Mouse (Mus musculus) MEL (cell line): ENCODE results near the gene Sc5d. TPM values are rescaled to one million over a fixed set of nuclear protein-coding genes. Genes with fewer than 3 reads are reported as not detected.

Experiments used
- DNase-seq: peaks from one replicate; pipeline ENCODE4 v3.0.0; 2011; ENCODE audit warnings: low read depth, low spot score
- H3K27ac ChIP-seq: 2 replicates; pipeline ENCODE4 v1.5.1; 2012; ENCODE audit warnings: low read depth, mild to moderate bottlenecking, control low read depth, low read length, moderate library complexity; ENCODE audit not compliant: control insufficient read depth
- H3K27me3 ChIP-seq, 2 experiments: fragments of 150-350 bp in 1 of 2; sonication (generic) in 1 of 2; 2 replicates each; pipeline ENCODE4 v1.6.1; 2012; ENCODE audit warnings: low read length in 2 of 2, mild to moderate bottlenecking in 2 of 2, improper control_type of control experiment in 1 of 2, moderate library complexity in 1 of 2; ENCODE audit not compliant: insufficient read depth in 2 of 2, control insufficient read depth in 1 of 2
- H3K36me3 ChIP-seq, 2 experiments: 2 replicates each; pipeline ENCODE4 v1.6.1; 2012 to 2014; ENCODE audit warnings: low read length in 2 of 2, improper control_type of control experiment in 1 of 2, inconsistent platforms in 1 of 2, mild to moderate bottlenecking in 1 of 2; ENCODE audit not compliant: insufficient read depth in 2 of 2, control insufficient read depth in 1 of 2
- H3K4me1 ChIP-seq, 2 experiments: fragments of 150-350 bp in 1 of 2; sonication (generic) in 1 of 2; 2 replicates each; pipeline ENCODE4 v1.6.1; 2012; ENCODE audit warnings: low read length in 2 of 2, improper control_type of control experiment in 1 of 2, mild to moderate bottlenecking in 1 of 2; ENCODE audit not compliant: insufficient read depth in 2 of 2, control insufficient read depth in 1 of 2
- H3K4me3 ChIP-seq, 2 experiments: fragments of 150-350 bp in 1 of 2; sonication (generic) in 1 of 2; 2 replicates each; pipeline ENCODE4 v1.5.1; 2012; ENCODE audit warnings: low read depth in 2 of 2, low read length in 2 of 2, mild to moderate bottlenecking in 2 of 2, moderate library complexity in 2 of 2, control low read depth in 1 of 2, improper control_type of control experiment in 1 of 2; ENCODE audit not compliant: control insufficient read depth in 1 of 2, insufficient read depth in 1 of 2
- H3K79me2 ChIP-seq: 2 replicates; pipeline ENCODE4 v1.6.1; 2012; ENCODE audit warnings: mild to moderate bottlenecking, low read length, moderate library complexity; ENCODE audit not compliant: control insufficient read depth, poor library complexity, insufficient read depth
- H3K9ac ChIP-seq: 2 replicates; pipeline ENCODE4 v1.6.1; 2012; ENCODE audit warnings: low read depth, mild to moderate bottlenecking, control low read depth, low read length, moderate library complexity; ENCODE audit not compliant: control insufficient read depth, poor library complexity, severe bottlenecking
- H3K9me3 ChIP-seq: fragments of 150-350 bp; sonication (generic); replicated peaks from 2 replicates; pipeline ENCODE4 v1.6.1; 2012; ENCODE audit warnings: mild to moderate bottlenecking, low read length, improper control_type of control experiment, moderate library complexity; ENCODE audit not compliant: insufficient read depth
- BHLHE40 ChIP-seq: IDR thresholded peaks from 2 replicates; pipeline ENCODE4 v1.6.1; 2012; ENCODE audit warnings: low read depth, mild to moderate bottlenecking, inconsistent platforms, low read length, improper control_type of control experiment, borderline replicate concordance
- CHD1 ChIP-seq: IDR thresholded peaks from 2 replicates; pipeline ENCODE4 v1.6.1; 2012; ENCODE audit warnings: low read depth, mild to moderate bottlenecking, inconsistent platforms, low read length, improper control_type of control experiment
- E2F4 ChIP-seq: IDR thresholded peaks from 2 replicates; pipeline ENCODE4 v1.6.1; 2011; ENCODE audit warnings: low read depth, low read length, improper control_type of control experiment, borderline replicate concordance
- EP300 ChIP-seq, 2 experiments: IDR thresholded peaks; 2 replicates each; pipeline ENCODE4 v1.6.1; 2011; ENCODE audit warnings: improper control_type of control experiment in 2 of 2, low read length in 2 of 2, low read depth in 1 of 2, mild to moderate bottlenecking in 1 of 2
- ETS1 ChIP-seq: IDR thresholded peaks from 2 replicates; pipeline ENCODE4 v1.6.1; 2012; ENCODE audit warnings: low read depth, mild to moderate bottlenecking, inconsistent platforms, low read length, improper control_type of control experiment, moderate library complexity
- GATA1 ChIP-seq: IDR thresholded peaks from 2 replicates; pipeline ENCODE4 v1.6.1; 2011; ENCODE audit warnings: low read depth, low read length, improper control_type of control experiment
- HCFC1 ChIP-seq: IDR thresholded peaks from 2 replicates; pipeline ENCODE4 v1.6.1; 2012; ENCODE audit warnings: low read depth, mild to moderate bottlenecking, inconsistent platforms, low read length, improper control_type of control experiment, moderate library complexity
- KAT2A ChIP-seq: conservative IDR thresholded peaks from 2 replicates; pipeline ENCODE4 v1.6.1; 2012; ENCODE audit warnings: low read depth, low read length, improper control_type of control experiment, inconsistent platforms
- MAX ChIP-seq: IDR thresholded peaks from 2 replicates; pipeline ENCODE4 v1.6.1; 2011; ENCODE audit warnings: low read length, improper control_type of control experiment
- MEF2A ChIP-seq: IDR thresholded peaks from 2 replicates; pipeline ENCODE4 v1.6.1; 2014; ENCODE audit warnings: low read depth, mild to moderate bottlenecking, inconsistent platforms, low read length, improper control_type of control experiment; ENCODE audit not compliant: poor library complexity, insufficient replicate concordance, severe bottlenecking; ENCODE audit errors: extremely low read depth
- MXI1 ChIP-seq: IDR thresholded peaks from 2 replicates; pipeline ENCODE4 v1.6.1; 2011; ENCODE audit warnings: mild to moderate bottlenecking, low read depth, low read length, improper control_type of control experiment
- MYB ChIP-seq: IDR thresholded peaks from 2 replicates; pipeline ENCODE4 v1.6.1; 2011; ENCODE audit warnings: mild to moderate bottlenecking, low read depth, low read length, improper control_type of control experiment
- MYC ChIP-seq: IDR thresholded peaks from 2 replicates; pipeline ENCODE4 v1.6.1; 2011; ENCODE audit warnings: low read depth, mild to moderate bottlenecking, low read length, improper control_type of control experiment, moderate library complexity
- POLR2A ChIP-seq, 2 experiments: IDR thresholded peaks; 2 replicates each; pipeline ENCODE4 v1.6.1; 2011 to 2012; ENCODE audit warnings: low read length in 2 of 2, mild to moderate bottlenecking in 2 of 2, control low read depth in 1 of 2, improper control_type of control experiment in 1 of 2, low read depth in 1 of 2, moderate library complexity in 1 of 2; ENCODE audit not compliant: control insufficient read depth in 1 of 2, insufficient read depth in 1 of 2, poor library complexity in 1 of 2
- POLR2AphosphoS2 ChIP-seq: IDR thresholded peaks from 2 replicates; pipeline ENCODE4 v1.6.1; 2011; ENCODE audit warnings: low read length, improper control_type of control experiment
- POLR2AphosphoS5 ChIP-seq: IDR thresholded peaks from 2 replicates; pipeline ENCODE4 v1.6.1; 2012; ENCODE audit warnings: low read depth, borderline replicate concordance, mild to moderate bottlenecking, inconsistent platforms, low read length, moderate library complexity, mixed read lengths
- SMC3 ChIP-seq: IDR thresholded peaks from 2 replicates; pipeline ENCODE4 v1.6.1; 2011; ENCODE audit warnings: low read depth, low read length, improper control_type of control experiment
- TAL1 ChIP-seq: IDR thresholded peaks from 2 replicates; pipeline ENCODE4 v1.6.1; 2012; ENCODE audit warnings: mild to moderate bottlenecking, inconsistent platforms, low read length, moderate library complexity, mixed read lengths
- TBP ChIP-seq: IDR thresholded peaks from 2 replicates; pipeline ENCODE4 v1.8.0; 2011; ENCODE audit warnings: low read depth, low read length, improper control_type of control experiment
- TCF12 ChIP-seq: IDR thresholded peaks from 2 replicates; pipeline ENCODE4 v1.6.1; 2014; ENCODE audit warnings: low read depth, mild to moderate bottlenecking, inconsistent platforms, low read length, improper control_type of control experiment, moderate library complexity
- UBTF ChIP-seq: IDR thresholded peaks from 2 replicates; pipeline ENCODE4 v1.6.1; 2012; ENCODE audit warnings: low read depth, mild to moderate bottlenecking, inconsistent platforms, low read length, improper control_type of control experiment, moderate library complexity, borderline replicate concordance; ENCODE audit not compliant: insufficient read depth
- USF1 ChIP-seq: IDR thresholded peaks from 2 replicates; pipeline ENCODE4 v1.6.1; 2014; ENCODE audit warnings: low read depth, mild to moderate bottlenecking, inconsistent platforms, low read length, improper control_type of control experiment, moderate library complexity
- ZC3H11A ChIP-seq: IDR thresholded peaks from 2 replicates; pipeline ENCODE4 v1.6.1; 2012; ENCODE audit warnings: low read depth, mild to moderate bottlenecking, inconsistent platforms, low read length, improper control_type of control experiment
- ZMIZ1 ChIP-seq: IDR thresholded peaks from 2 replicates; pipeline ENCODE4 v1.6.1; 2012; ENCODE audit warnings: low read depth, mild to moderate bottlenecking, inconsistent platforms, low read length, improper control_type of control experiment, moderate library complexity
- ZNF384 ChIP-seq: IDR thresholded peaks from 2 replicates; pipeline ENCODE4 v1.6.1; 2012; ENCODE audit warnings: low read depth, mild to moderate bottlenecking, inconsistent platforms, low read length, improper control_type of control experiment
- polyA plus RNA-seq, 2 experiments: library from polyadenylated mRNA; stranded (reverse) in 1 of 2; unstranded in 1 of 2; fragments of >175 nt in 1 of 2; fragments of >200 nt in 1 of 2; gene quantifications; 2 replicates each; pipeline versions ENCODE4 v1.2.1 to v1.2.4; 2012; ENCODE audit warnings: low replicate concordance in 2 of 2, low read depth in 1 of 2; ENCODE audit not compliant: insufficient read length in 2 of 2, insufficient read depth in 1 of 2, missing spikeins in 1 of 2
- total RNA-seq: library from RNA; depleted of rRNA; stranded (reverse); fragments of 300-350 nt; gene quantifications from 2 replicates; pipeline ENCODE4 v1.2.3, GENCODE M21; 2012

Gene Sc5d
- total and polyA plus RNA-seq, 3 experiments, result 17.9 to 24.2 TPM; not detected in 1

DNA sequence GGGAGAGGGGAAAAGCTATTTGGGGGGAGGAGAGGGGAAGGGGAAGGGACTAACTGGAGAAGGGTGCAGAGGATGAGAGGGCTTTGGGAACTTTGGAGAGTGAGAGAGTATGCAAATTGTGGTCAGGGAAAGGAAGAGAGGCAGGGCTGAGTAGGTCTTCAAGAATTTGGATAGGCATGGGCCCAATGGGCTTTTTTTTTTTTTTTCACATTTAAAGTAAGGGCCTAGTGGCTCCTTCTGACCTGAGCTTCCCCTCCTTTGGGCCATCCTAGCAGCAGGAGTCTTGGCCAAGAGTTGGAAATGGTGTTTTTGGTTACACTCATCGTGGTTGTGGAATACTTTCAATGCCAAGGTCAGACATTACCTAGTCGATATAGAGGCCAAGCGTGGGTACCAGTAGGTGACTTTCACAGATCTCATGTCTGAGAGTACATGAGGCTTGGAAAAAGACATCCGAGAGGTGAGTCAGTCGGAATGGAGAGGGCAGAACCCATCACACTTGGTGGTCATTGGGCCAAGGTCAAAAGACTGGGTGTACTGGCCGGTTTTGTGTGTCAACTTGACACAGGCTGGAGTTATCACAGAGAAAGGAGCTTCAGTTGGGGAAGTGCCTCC lies 9.7 kb upstream of the Sc5d start:
- Histone ChIP-seq H3K79me2 (no peaks in the 10 kb centered on the region), H3K27me3 (peaks cover 2 to 3% of the 10 kb centered on the region in 2 experiments), H3K27ac (no peak overlapping the region), H3K4me3 (no peak overlapping the region), H3K9ac (no peak overlapping the region), H3K4me1 (no peaks in the 10 kb centered on the region), H3K36me3 (no peaks in the 10 kb centered on the region), H3K9me3 (no peaks in the 10 kb centered on the region)
- no peak for DNase-seq
- no peak for TF ChIP-seq BHLHE40
- no peak for TF ChIP-seq TCF12
- TF ChIP-seq KAT2A, result no peak
- TF ChIP-seq ZMIZ1, result no peak
- TF ChIP-seq POLR2AphosphoS5, result no peak
- no peak for TF ChIP-seq MYC
- TF ChIP-seq POLR2AphosphoS2, result no peak
- no peak for TF ChIP-seq MAX
- TF ChIP-seq POLR2A (IDR thresholded peaks at IDR 0.05; ENCODE audit: control insufficient read depth in 1 of 2, insufficient read depth in 1 of 2, low read depth in 1 of 2, low read length in 2 of 2, poor library complexity in 1 of 2), result no peak
- TF ChIP-seq SMC3, result no peak
- TF ChIP-seq GATA1, result no peak
- no peak for TF ChIP-seq TBP
- TF ChIP-seq ETS1, result no peak
- TF ChIP-seq USF1, result no peak

DNA sequence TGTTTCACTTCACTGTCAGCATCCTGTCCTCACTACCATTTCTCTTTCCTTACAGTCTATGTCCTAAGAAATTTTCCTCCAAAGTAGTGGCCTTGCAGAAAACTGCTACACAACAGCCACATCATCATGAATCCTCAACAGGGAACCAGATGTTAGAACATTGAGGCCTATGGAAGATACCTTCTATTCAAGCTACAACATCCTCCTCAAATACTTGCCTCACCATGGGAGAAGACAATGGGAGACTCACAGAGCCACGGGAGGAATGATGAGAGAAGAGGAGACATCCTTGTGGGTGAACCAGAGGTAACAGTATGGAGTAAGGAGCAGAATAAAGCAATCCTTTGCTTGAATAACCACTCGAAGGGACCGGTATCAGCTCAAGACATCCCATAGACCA lies 9.1 kb upstream of the Sc5d start:
- Histone ChIP-seq H3K27ac (no peak overlapping the region), H3K4me3 (no peak overlapping the region), H3K4me1 (no peaks in the 10 kb centered on the region), H3K27me3 (peaks cover 2 to 3% of the 10 kb centered on the region in 2 experiments), H3K79me2 (no peaks in the 10 kb centered on the region), H3K36me3 (no peaks in the 10 kb centered on the region), H3K9ac (no peak overlapping the region), H3K9me3 (no peaks in the 10 kb centered on the region)
- no peak for DNase-seq
- TF ChIP-seq SMC3 (no peak), MXI1 (no peak), E2F4 (no peak), TCF12 (no peak)

DNA sequence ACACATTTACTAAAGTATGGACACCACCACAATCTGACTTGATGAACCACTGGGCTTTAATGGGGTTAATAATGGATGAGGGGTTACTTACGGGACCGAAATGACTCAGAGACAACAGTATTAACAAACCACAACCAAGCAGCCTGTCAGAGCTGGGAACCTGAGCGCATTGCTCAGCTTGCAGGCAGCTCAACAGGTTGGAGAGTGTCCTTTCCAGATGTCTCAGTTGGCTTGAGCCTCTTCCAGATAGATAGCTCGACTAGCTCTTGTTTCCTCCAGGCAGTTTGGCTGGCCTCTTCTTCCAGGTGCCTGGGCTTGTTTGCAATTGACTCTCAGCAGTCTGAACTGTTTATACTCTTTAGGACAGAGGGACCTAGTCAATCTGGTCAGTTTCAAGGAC lies 8.6 kb upstream of the Sc5d start:
- H3K79me2 ChIP-seq, result no peaks in the 10 kb centered on the region
- no peak for DNase-seq
- H3K27ac ChIP-seq, result no peak overlapping the region
- H3K9me3 ChIP-seq, result no peaks in the 10 kb centered on the region
- H3K27me3 ChIP-seq, result peaks cover 2 to 3% of the 10 kb centered on the region in 2 experiments
- H3K9ac ChIP-seq, result no peak overlapping the region
- H3K36me3 ChIP-seq, result no peaks in the 10 kb centered on the region
- H3K4me1 ChIP-seq, result no peaks in the 10 kb centered on the region
- H3K4me3 ChIP-seq, result no peak overlapping the region
- TF ChIP-seq POLR2AphosphoS2 (no peak), ETS1 (no peak), POLR2AphosphoS5 (no peak), TAL1 (no peak), KAT2A (no peak), MYB (no peak), TBP (no peak), HCFC1 (no peak), GATA1 (no peak), MEF2A (no peak), EP300 (IDR thresholded peaks at IDR 0.05; ENCODE audit: low read depth in 1 of 2, low read length in 2 of 2) (no peak), ZNF384 (no peak), TCF12 (no peak), UBTF (no peak), MAX (no peak), ZC3H11A (no peak), CHD1 (no peak)
